Mouse (Mus musculus): ENCODE measurements around the gene Itpr1.

Gene Itpr1

GRCm38 (mm10) chr6:108448016-108448735 lies 235.3 kb downstream of the Itpr1 start:
- DNase-seq = no peak

GRCm38 (mm10) chr6:108448864-108449263 lies 236.0 kb downstream of the Itpr1 start:
- DNase-seq = no peak

- peak; percentile 33 to 39 for DNase-seq
Measured at GRCm38 (mm10) chr6:108451536-108451935, 238.6 kb downstream of the Itpr1 start.

GRCm38 (mm10) chr6:108453618-108454017 lies 240.7 kb downstream of the Itpr1 start:
- DNase-seq = no peak

- DNase-seq = no peak
Measured at GRCm38 (mm10) chr6:108454061-108454891, 241.4 kb downstream of the Itpr1 start.

- DNase-seq = no peak
Measured at GRCm38 (mm10) chr6:108454979-108455836, 242.3 kb downstream of the Itpr1 start.

- peak; percentile 76 to 77 for DNase-seq
Measured at GRCm38 (mm10) chr6:108456231-108457062, 243.6 kb downstream of the Itpr1 start.

- DNase-seq = peak; percentile 65 to 80
Measured at GRCm38 (mm10) chr6:108457063-108457405, 244.1 kb downstream of the Itpr1 start.

- DNase-seq = no peak
Measured at GRCm38 (mm10) chr6:108457516-108458181, 244.8 kb downstream of the Itpr1 start.

GRCm38 (mm10) chr6:108458182-108458571 lies 245.3 kb downstream of the Itpr1 start:
- no peak for DNase-seq

GRCm38 (mm10) chr6:108458826-108459225 lies 245.9 kb downstream of the Itpr1 start:
- DNase-seq = no peak

- no peak for DNase-seq
Measured at GRCm38 (mm10) chr6:108464308-108464979, 251.5 kb downstream of the Itpr1 start.

- no peak for DNase-seq
Measured at GRCm38 (mm10) chr6:108465159-108465558, 252.3 kb downstream of the Itpr1 start.

- DNase-seq = no peak
Measured at GRCm38 (mm10) chr6:108466061-108466531, 253.2 kb downstream of the Itpr1 start.

- no peak for DNase-seq
Measured at GRCm38 (mm10) chr6:108467597-108467996, 254.7 kb downstream of the Itpr1 start.

- no peak for DNase-seq
Measured at GRCm38 (mm10) chr6:108468226-108468825, 255.4 kb downstream of the Itpr1 start.

GRCm38 (mm10) chr6:108471878-108472277 lies 259.0 kb downstream of the Itpr1 start:
- no peak for DNase-seq

- no peak for DNase-seq
Measured at GRCm38 (mm10) chr6:108472748-108473147, 259.9 kb downstream of the Itpr1 start.

GRCm38 (mm10) chr6:108476797-108477235 lies 263.9 kb downstream of the Itpr1 start:
- no peak for DNase-seq

- DNase-seq = no peak
Measured at GRCm38 (mm10) chr6:108477602-108478001, 264.7 kb downstream of the Itpr1 start.

All from cerebellum, postnatal 36 days (tissue).